Mouse (Mus musculus) MEL (cell line): Measurements from ENCODE around the gene Gm10490. TPM values are rescaled to one million over a fixed set of nuclear protein-coding genes. Genes with fewer than 3 reads are reported as not detected.

Experiments
- DNase-seq: peaks from one replicate; pipeline ENCODE4 v3.0.0; 2011; ENCODE audit warnings: low read depth, low spot score
- H3K27ac ChIP-seq: 2 replicates; pipeline ENCODE4 v1.5.1; 2012; ENCODE audit warnings: low read depth, mild to moderate bottlenecking, control low read depth, low read length, moderate library complexity; ENCODE audit not compliant: control insufficient read depth
- H3K27me3 ChIP-seq, 2 experiments: fragments of 150-350 bp in 1 of 2; sonication (generic) in 1 of 2; 2 replicates each; pipeline ENCODE4 v1.6.1; 2012; ENCODE audit warnings: low read length in 2 of 2, mild to moderate bottlenecking in 2 of 2, improper control_type of control experiment in 1 of 2, moderate library complexity in 1 of 2; ENCODE audit not compliant: insufficient read depth in 2 of 2, control insufficient read depth in 1 of 2
- H3K36me3 ChIP-seq, 2 experiments: 2 replicates each; pipeline ENCODE4 v1.6.1; 2012 to 2014; ENCODE audit warnings: low read length in 2 of 2, improper control_type of control experiment in 1 of 2, inconsistent platforms in 1 of 2, mild to moderate bottlenecking in 1 of 2; ENCODE audit not compliant: insufficient read depth in 2 of 2, control insufficient read depth in 1 of 2
- H3K4me1 ChIP-seq, 2 experiments: fragments of 150-350 bp in 1 of 2; sonication (generic) in 1 of 2; 2 replicates each; pipeline ENCODE4 v1.6.1; 2012; ENCODE audit warnings: low read length in 2 of 2, improper control_type of control experiment in 1 of 2, mild to moderate bottlenecking in 1 of 2; ENCODE audit not compliant: insufficient read depth in 2 of 2, control insufficient read depth in 1 of 2
- H3K4me3 ChIP-seq, 2 experiments: fragments of 150-350 bp in 1 of 2; sonication (generic) in 1 of 2; 2 replicates each; pipeline ENCODE4 v1.5.1; 2012; ENCODE audit warnings: low read depth in 2 of 2, low read length in 2 of 2, mild to moderate bottlenecking in 2 of 2, moderate library complexity in 2 of 2, control low read depth in 1 of 2, improper control_type of control experiment in 1 of 2; ENCODE audit not compliant: control insufficient read depth in 1 of 2, insufficient read depth in 1 of 2
- H3K79me2 ChIP-seq: 2 replicates; pipeline ENCODE4 v1.6.1; 2012; ENCODE audit warnings: mild to moderate bottlenecking, low read length, moderate library complexity; ENCODE audit not compliant: control insufficient read depth, poor library complexity, insufficient read depth
- H3K9ac ChIP-seq: 2 replicates; pipeline ENCODE4 v1.6.1; 2012; ENCODE audit warnings: low read depth, mild to moderate bottlenecking, control low read depth, low read length, moderate library complexity; ENCODE audit not compliant: control insufficient read depth, poor library complexity, severe bottlenecking
- H3K9me3 ChIP-seq: fragments of 150-350 bp; sonication (generic); replicated peaks from 2 replicates; pipeline ENCODE4 v1.6.1; 2012; ENCODE audit warnings: mild to moderate bottlenecking, low read length, improper control_type of control experiment, moderate library complexity; ENCODE audit not compliant: insufficient read depth
- BHLHE40 ChIP-seq: IDR thresholded peaks from 2 replicates; pipeline ENCODE4 v1.6.1; 2012; ENCODE audit warnings: low read depth, mild to moderate bottlenecking, inconsistent platforms, low read length, improper control_type of control experiment, borderline replicate concordance
- CTCF ChIP-seq, 3 experiments: IDR thresholded peaks in 2 of 3; conservative IDR thresholded peaks in 1 of 3; 2 replicates each; pipeline ENCODE4 v1.5.1; 2011 to 2012; ENCODE audit warnings: low read length in 3 of 3, low read depth in 2 of 3, mild to moderate bottlenecking in 2 of 3, improper control_type of control experiment in 1 of 3, inconsistent platforms in 1 of 3, mixed read lengths in 1 of 3, moderate library complexity in 1 of 3; ENCODE audit not compliant: control insufficient read depth in 1 of 3, insufficient read depth in 1 of 3, poor library complexity in 1 of 3, severe bottlenecking in 1 of 3
- EP300 ChIP-seq, 2 experiments: IDR thresholded peaks; 2 replicates each; pipeline ENCODE4 v1.6.1; 2011; ENCODE audit warnings: improper control_type of control experiment in 2 of 2, low read length in 2 of 2, low read depth in 1 of 2, mild to moderate bottlenecking in 1 of 2
- ETS1 ChIP-seq: IDR thresholded peaks from 2 replicates; pipeline ENCODE4 v1.6.1; 2012; ENCODE audit warnings: low read depth, mild to moderate bottlenecking, inconsistent platforms, low read length, improper control_type of control experiment, moderate library complexity
- GABPA ChIP-seq: IDR thresholded peaks from 2 replicates; pipeline ENCODE4 v1.6.1; 2012; ENCODE audit warnings: low read depth, mild to moderate bottlenecking, inconsistent platforms, low read length, improper control_type of control experiment, moderate library complexity
- GATA1 ChIP-seq: IDR thresholded peaks from 2 replicates; pipeline ENCODE4 v1.6.1; 2011; ENCODE audit warnings: low read depth, low read length, improper control_type of control experiment
- MAX ChIP-seq: IDR thresholded peaks from 2 replicates; pipeline ENCODE4 v1.6.1; 2011; ENCODE audit warnings: low read length, improper control_type of control experiment
- MXI1 ChIP-seq: IDR thresholded peaks from 2 replicates; pipeline ENCODE4 v1.6.1; 2011; ENCODE audit warnings: mild to moderate bottlenecking, low read depth, low read length, improper control_type of control experiment
- NRF1 ChIP-seq: IDR thresholded peaks from 2 replicates; pipeline ENCODE4 v1.6.1; 2014; ENCODE audit warnings: low read depth, mild to moderate bottlenecking, inconsistent platforms, low read length, improper control_type of control experiment, moderate library complexity; ENCODE audit not compliant: poor library complexity, insufficient read depth, severe bottlenecking
- POLR2A ChIP-seq, 2 experiments: IDR thresholded peaks; 2 replicates each; pipeline ENCODE4 v1.6.1; 2011 to 2012; ENCODE audit warnings: low read length in 2 of 2, mild to moderate bottlenecking in 2 of 2, control low read depth in 1 of 2, improper control_type of control experiment in 1 of 2, low read depth in 1 of 2, moderate library complexity in 1 of 2; ENCODE audit not compliant: control insufficient read depth in 1 of 2, insufficient read depth in 1 of 2, poor library complexity in 1 of 2
- POLR2AphosphoS2 ChIP-seq: IDR thresholded peaks from 2 replicates; pipeline ENCODE4 v1.6.1; 2011; ENCODE audit warnings: low read length, improper control_type of control experiment
- POLR2AphosphoS5 ChIP-seq: IDR thresholded peaks from 2 replicates; pipeline ENCODE4 v1.6.1; 2012; ENCODE audit warnings: low read depth, borderline replicate concordance, mild to moderate bottlenecking, inconsistent platforms, low read length, moderate library complexity, mixed read lengths
- SIN3A ChIP-seq: IDR thresholded peaks from 2 replicates; pipeline ENCODE4 v1.6.1; 2012; ENCODE audit warnings: low read length, improper control_type of control experiment, inconsistent platforms
- polyA plus RNA-seq, 2 experiments: library from polyadenylated mRNA; stranded (reverse) in 1 of 2; unstranded in 1 of 2; fragments of >175 nt in 1 of 2; fragments of >200 nt in 1 of 2; gene quantifications; 2 replicates each; pipeline versions ENCODE4 v1.2.1 to v1.2.4; 2012; ENCODE audit warnings: low replicate concordance in 2 of 2, low read depth in 1 of 2; ENCODE audit not compliant: insufficient read length in 2 of 2, insufficient read depth in 1 of 2, missing spikeins in 1 of 2
- total RNA-seq: library from RNA; depleted of rRNA; stranded (reverse); fragments of 300-350 nt; gene quantifications from 2 replicates; pipeline ENCODE4 v1.2.3, GENCODE M21; 2012; rRNA removed

Gm10490 gene
- total and polyA plus RNA-seq, 3 experiments: not detected

GRCm38 (mm10) chrX:7950091-7950490 is 40.7 kb downstream of the Gm10490 start:
- H3K27ac ChIP-seq: no peak overlapping the region
- no peak for DNase-seq
- peaks cover 3 to 8% of the 10 kb centered on the region in 2 experiments; a peak in 3 of 4 replicates for H3K4me1 ChIP-seq
- H3K9me3 ChIP-seq: no peaks in the 10 kb centered on the region
- H3K79me2 ChIP-seq: no peaks in the 10 kb centered on the region
- H3K27me3 ChIP-seq: no peaks in the 10 kb centered on the region
- peaks cover 0 to 4% of the 10 kb centered on the region in 2 experiments; a peak in 1 of 4 replicates for H3K36me3 ChIP-seq
- H3K9ac ChIP-seq: no peak overlapping the region
- TF ChIP-seq ETS1 (no peak), BHLHE40 (no peak), POLR2A (IDR thresholded peaks at IDR 0.05; ENCODE audit: control insufficient read depth in 1 of 2, insufficient read depth in 1 of 2, low read depth in 1 of 2, low read length in 2 of 2, poor library complexity in 1 of 2) (no peak), POLR2AphosphoS2 (no peak), EP300 (IDR thresholded peaks at IDR 0.05; ENCODE audit: low read depth in 1 of 2, low read length in 2 of 2) (no peak), CTCF (IDR thresholded peaks at IDR 0.05 in 2 of 3, conservative IDR thresholded peaks at IDR 0.05 in 1 of 3; ENCODE audit: control insufficient read depth in 1 of 3, insufficient read depth in 1 of 3, low read depth in 2 of 3, low read length in 3 of 3, poor library complexity in 1 of 3, severe bottlenecking in 1 of 3) (no peak), GATA1 (no peak), MAX (no peak)
- no peak overlapping the region for H3K4me3 ChIP-seq

- DNase-seq: no peak
- H3K4me3 ChIP-seq: no peak overlapping the region
- H3K4me1 ChIP-seq: peaks cover 3 to 12% of the 10 kb centered on the region in 2 experiments
- no peak overlapping the region for H3K9ac ChIP-seq
- H3K27ac ChIP-seq: no peak overlapping the region
- H3K79me2 ChIP-seq: peaks cover 10% of the 10 kb centered on the region
- no peaks in the 10 kb centered on the region for H3K9me3 ChIP-seq
- TF ChIP-seq MXI1 (no peak), SIN3A (no peak), GABPA (no peak), NRF1 (no peak), POLR2AphosphoS5 (peak; percentile 95)
- no peaks in the 10 kb centered on the region for H3K27me3 ChIP-seq
- peaks cover 12 to 17% of the 10 kb centered on the region in 2 experiments for H3K36me3 ChIP-seq
Measured at GRCm38 (mm10) chrX:7958868-7959267, 49.5 kb downstream of the Gm10490 start.

Other genes with a start within 250 kb of the Gm10490 start
- 95.7 and 148 TPM in 2 replicates for gene Plp2, start 238.2 kb upstream of the Gm10490 start, total RNA-seq
- gene Plp2, start 238.2 kb upstream of the Gm10490 start, polyA plus RNA-seq: 100 to 1,000 TPM; 163 to 407 TPM
- 0.15 and 0.20 TPM in 2 replicates for gene Magix, start 228.3 kb upstream of the Gm10490 start, total RNA-seq
- under 1 TPM in 1 of 2 experiments, not detected in 1; 0.33 TPM for gene Magix, start 228.3 kb upstream of the Gm10490 start, polyA plus RNA-seq
- gene Gpkow, start 212.4 kb upstream of the Gm10490 start, total RNA-seq: 23.0 and 23.4 TPM in 2 replicates
- gene Gpkow, start 212.4 kb upstream of the Gm10490 start, polyA plus RNA-seq: 100 to 1,000 TPM in 1 of 2 experiments, 10 to 100 TPM in 1; 37.0 to 539 TPM
- 13.9 and 16.0 TPM in 2 replicates for gene Wdr45, start 195.2 kb upstream of the Gm10490 start, total RNA-seq
- 10 to 100 TPM in 1 of 2 experiments, not detected in 1; 36.1 TPM for gene Wdr45, start 195.2 kb upstream of the Gm10490 start, polyA plus RNA-seq
- 0.36 TPM in 1 of 2 replicates, not detected in the other for gene Gm45208, start 187.3 kb upstream of the Gm10490 start, total RNA-seq
- 10 to 100 TPM in 1 of 2 experiments, not detected in 1; 11.0 TPM for gene Gm45208, start 187.3 kb upstream of the Gm10490 start, polyA plus RNA-seq
- gene Praf2, start 181.1 kb upstream of the Gm10490 start, total RNA-seq: 19.1 and 23.0 TPM in 2 replicates
- 10 to 100 TPM in 1 of 2 experiments, not detected in 1; 60.1 TPM for gene Praf2, start 181.1 kb upstream of the Gm10490 start, polyA plus RNA-seq
- gene Ccdc120, start 158.6 kb upstream of the Gm10490 start, total RNA-seq: 3.9 and 5.8 TPM in 2 replicates
- gene Ccdc120, start 158.6 kb upstream of the Gm10490 start, polyA plus RNA-seq: 10 to 100 TPM in 1 of 2 experiments, not detected in 1; 12.2 TPM
- gene Tfe3, start 147.0 kb upstream of the Gm10490 start, total RNA-seq: 20.6 and 23.4 TPM in 2 replicates
- gene Tfe3, start 147.0 kb upstream of the Gm10490 start, polyA plus RNA-seq: 10 to 100 TPM in 1 of 2 experiments, not detected in 1; 64.7 TPM
- gene Gripap1, start 119.8 kb upstream of the Gm10490 start, total RNA-seq: 36.2 and 40.5 TPM in 2 replicates
- gene Gripap1, start 119.8 kb upstream of the Gm10490 start, polyA plus RNA-seq: 100 to 1,000 TPM in 1 of 2 experiments, 10 to 100 TPM in 1; 84.6 to 244 TPM
- 0.26 and 0.31 TPM in 2 replicates for gene Kcnd1, start 87.3 kb upstream of the Gm10490 start, total RNA-seq
- 1 to 10 TPM in 1 of 2 experiments, not detected in 1; 1.4 TPM for gene Kcnd1, start 87.3 kb upstream of the Gm10490 start, polyA plus RNA-seq
- 76.4 and 82.6 TPM in 2 replicates for gene Otud5, start 68.2 kb upstream of the Gm10490 start, total RNA-seq
- 1,000 to 10,000 TPM in 1 of 2 experiments, 100 to 1,000 TPM in 1; 197 to 1,180 TPM for gene Otud5, start 68.2 kb upstream of the Gm10490 start, polyA plus RNA-seq
- 5.9 and 6.4 TPM in 2 replicates for gene Pim2, start 31.3 kb upstream of the Gm10490 start, total RNA-seq
- gene Pim2, start 31.3 kb upstream of the Gm10490 start, polyA plus RNA-seq: 10 to 100 TPM in 1 of 2 experiments, not detected in 1; 21.7 TPM
- 66.7 and 67.0 TPM in 2 replicates for gene Slc35a2, start 25.5 kb upstream of the Gm10490 start, total RNA-seq
- 10 to 100 TPM in 1 of 2 experiments, not detected in 1; 96.0 TPM for gene Slc35a2, start 25.5 kb upstream of the Gm10490 start, polyA plus RNA-seq
- gene Pqbp1, start 10.3 kb upstream of the Gm10490 start, total RNA-seq: 202 and 204 TPM in 2 replicates
- gene Pqbp1, start 10.3 kb upstream of the Gm10490 start, polyA plus RNA-seq: 100 to 1,000 TPM in 1 of 2 experiments, not detected in 1; 283 TPM
- 96.5 and 107 TPM in 2 replicates for gene Timm17b, start 10.2 kb upstream of the Gm10490 start, total RNA-seq
- 100 to 1,000 TPM in 1 of 2 experiments, not detected in 1; 381 TPM for gene Timm17b, start 10.2 kb upstream of the Gm10490 start, polyA plus RNA-seq
- gene Gm10491, start 1.7 kb upstream of the Gm10490 start, total RNA-seq: not detected in 2 replicates
- not detected for gene Gm10491, start 1.7 kb upstream of the Gm10490 start, polyA plus RNA-seq
- gene Pcsk1n, start 10.3 kb downstream of the Gm10490 start, total RNA-seq: not detected in 2 replicates
- not detected for gene Pcsk1n, start 10.3 kb downstream of the Gm10490 start, polyA plus RNA-seq
- gene Eras, start 19.1 kb downstream of the Gm10490 start, total RNA-seq: not detected in 2 replicates
- not detected for gene Eras, start 19.1 kb downstream of the Gm10490 start, polyA plus RNA-seq
- 6.3 and 7.8 TPM in 2 replicates for gene Hdac6, start 38.3 kb downstream of the Gm10490 start, total RNA-seq
- gene Hdac6, start 38.3 kb downstream of the Gm10490 start, polyA plus RNA-seq: 10 to 100 TPM in 1 of 2 experiments, not detected in 1; 19.7 TPM
- gene Gata1, start 68.5 kb downstream of the Gm10490 start, total RNA-seq: 321 and 385 TPM in 2 replicates
- 100 to 1,000 TPM; 128 to 496 TPM for gene Gata1, start 68.5 kb downstream of the Gm10490 start, polyA plus RNA-seq
- not detected in 2 replicates for gene Glod5, start 109.0 kb downstream of the Gm10490 start, total RNA-seq
- gene Glod5, start 109.0 kb downstream of the Gm10490 start, polyA plus RNA-seq: under 1 TPM in 1 of 2 experiments, not detected in 1; 0.11 TPM
- gene Suv39h1, start 165.2 kb downstream of the Gm10490 start, total RNA-seq: 103 and 104 TPM in 2 replicates
- gene Suv39h1, start 165.2 kb downstream of the Gm10490 start, polyA plus RNA-seq: 100 to 1,000 TPM; 122 to 129 TPM
- gene Was, start 181.0 kb downstream of the Gm10490 start, total RNA-seq: 133 and 146 TPM in 2 replicates
- 100 to 1,000 TPM in 1 of 2 experiments, not detected in 1; 167 TPM for gene Was, start 181.0 kb downstream of the Gm10490 start, polyA plus RNA-seq
- 23.8 and 29.6 TPM in 2 replicates for gene Wdr13, start 223.3 kb downstream of the Gm10490 start, total RNA-seq
- gene Wdr13, start 223.3 kb downstream of the Gm10490 start, polyA plus RNA-seq: 10 to 100 TPM in 1 of 2 experiments, not detected in 1; 46.8 TPM
- 906 and 1,021 TPM in 2 replicates for gene Rbm3, start 236.3 kb downstream of the Gm10490 start, total RNA-seq
- gene Rbm3, start 236.3 kb downstream of the Gm10490 start, polyA plus RNA-seq: 100 to 1,000 TPM in 1 of 2 experiments, not detected in 1; 750 TPM